ENCODE assay signal across 8 mouse cellular contexts in the genomic region with DNA sequence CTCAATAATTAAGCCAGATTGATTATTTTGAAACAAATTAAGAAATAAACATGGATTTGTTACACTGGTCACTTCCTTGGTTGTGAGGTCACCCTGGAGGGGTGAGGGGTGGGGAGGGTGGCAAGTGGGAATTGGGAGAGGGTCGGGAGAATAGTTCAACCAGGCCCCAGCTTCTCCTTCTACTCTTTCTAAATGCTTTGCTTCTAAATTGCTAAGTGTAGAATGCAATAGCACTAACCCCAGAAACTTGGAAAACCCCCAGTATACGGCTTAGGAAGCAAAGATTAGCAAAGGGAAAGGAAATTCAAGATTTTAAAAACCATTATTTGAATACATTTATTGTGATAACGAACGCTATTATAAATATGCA. TPM values are rescaled to one million over a fixed set of nuclear protein-coding genes. Genes with fewer than 3 reads are reported as not detected.
DNase-seq lines count a peak whose midpoint lies in the region; ATAC-seq lines count a peak whose summit lies in the region.

No protein-coding gene starts in this region.

- peak overlapping the region; percentile 34; the same call in 1 of the 2 replicates for H3K9ac ChIP-seq in heart, embryonic 15.5 days
- H3K9ac ChIP-seq in forebrain, embryonic 13.5 days = peak overlapping the region; percentile 97

- peak overlapping the region; percentile 80 for H3K4me3 ChIP-seq in heart, embryonic 15.5 days
- H3K4me3 ChIP-seq in forebrain, embryonic 13.5 days = peak overlapping the region; percentile 86
- H3K4me3 ChIP-seq in macrophage (ENCODE audit: inconsistent target) = peak overlapping the region; percentile 81

- peak overlapping the region; percentile 79 for H3K4me2 ChIP-seq in heart, embryonic 15.5 days
- peak overlapping the region; percentile 91 for H3K4me2 ChIP-seq in forebrain, embryonic 13.5 days

- H3K27ac ChIP-seq in heart, embryonic 15.5 days = no peak overlapping the region
- no peak overlapping the region for H3K27ac ChIP-seq in forebrain, embryonic 13.5 days
- H3K27ac ChIP-seq in macrophage = no peak overlapping the region

- H3K9me3 ChIP-seq in heart, embryonic 15.5 days (replicated peaks) = no peaks in the 10 kb centered on the region
- no peaks in the 10 kb centered on the region for H3K9me3 ChIP-seq in forebrain, embryonic 13.5 days (replicated peaks)

- no peak for ATAC-seq in heart, embryonic 15.5 days (replicated peaks; ENCODE audit: insufficient number of reproducible peaks, insufficient read depth, low FRiP score, low read depth)
- ATAC-seq in forebrain, embryonic 13.5 days = no peak
- no peak for ATAC-seq in CD4-positive, CD25-positive, alpha-beta regulatory T cell, adult 4 months

- H3K79me2 ChIP-seq in macrophage (ENCODE audit: inconsistent target) = peaks cover 34% of the 10 kb centered on the region

- WGBS in heart, embryonic 15.5 days = 67% methylated on average over 4 of the region's 4 CpGs
- WGBS in forebrain, embryonic 13.5 days = 56% methylated on average over 4 of the region's 4 CpGs
- WGBS in macrophage (ENCODE audit: missing documents) = 96% methylated on average over 4 of the region's 4 CpGs

- no peaks in the 10 kb centered on the region for H3K27me3 ChIP-seq in heart, embryonic 15.5 days
- H3K27me3 ChIP-seq in forebrain, embryonic 13.5 days = no peaks in the 10 kb centered on the region; the same call in 1 of the 2 replicates

- no peaks in the 10 kb centered on the region for H3K36me3 ChIP-seq in heart, embryonic 15.5 days
- no peaks in the 10 kb centered on the region for H3K36me3 ChIP-seq in forebrain, embryonic 13.5 days (ENCODE audit: poor library complexity, severe bottlenecking)
- no peaks in the 10 kb centered on the region for H3K36me3 ChIP-seq in macrophage (ENCODE audit: inconsistent target)

- DNase-seq in heart, adult 8-10 months (ENCODE audit: low spot score) = no peak
- DNase-seq in Muller cell, postnatal 12 days (ENCODE audit: inconsistent ontology term) = peak; percentile 61
- no peak for DNase-seq in right cerebral cortex, postnatal 4 days
- no peak for DNase-seq in ovary, adult 18-20 months (ENCODE audit: low spot score)

- H3K4me1 ChIP-seq in heart, embryonic 15.5 days (replicated peaks) = peaks cover 12% of the 10 kb centered on the region
- peaks cover 25% of the 10 kb centered on the region for H3K4me1 ChIP-seq in forebrain, embryonic 13.5 days

RNA-seq across cellular contexts. Expression of a gene that starts 3.3 kb away (rescaled TPM):
- 70.7 and 75.5 TPM in 2 replicates for polyA plus RNA-seq in heart, embryonic 15.5 days (2015; fragmentation: Nextera tagmentation; extraction: Ambion mirVana)
- 10 to 100 TPM; 38.5 to 58.4 (median 49.5) TPM for total RNA-seq in heart, adult 8-10 months (2022)
- polyA plus RNA-seq in forebrain, embryonic 13.5 days (2015; fragmentation: Nextera tagmentation; extraction: Ambion mirVana) = 87.2 and 97.6 TPM in 2 replicates
- total RNA-seq in macrophage (2018; cell fraction: chromatin; rRNA removed) = 100 to 1,000 TPM in 10 of 26 experiments, 10 to 100 TPM in 16; 17.6 to 414 (median 78.5) TPM
- total RNA-seq in macrophage (2018; cell fraction: cytosol; rRNA removed) = 100 to 1,000 TPM in 18 of 26 experiments, 10 to 100 TPM in 8; 46.1 to 671 (median 174) TPM
- 100 to 1,000 TPM in 24 of 26 experiments, 10 to 100 TPM in 2; 58.0 to 810 (median 256) TPM for total RNA-seq in macrophage (2018; cell fraction: nucleus; rRNA removed)
- 85.3 to 155 TPM (median 144 TPM) in 3 replicates for polyA plus RNA-seq in macrophage (2018)
- 10 to 100 TPM; 19.7 to 31.0 TPM for polyA plus RNA-seq in CD4-positive, CD25-positive, alpha-beta regulatory T cell, adult 4 months (2017; shearing (Covaris generic))
